ENCODE assay signal across 10 mouse cellular contexts in the genomic region with DNA sequence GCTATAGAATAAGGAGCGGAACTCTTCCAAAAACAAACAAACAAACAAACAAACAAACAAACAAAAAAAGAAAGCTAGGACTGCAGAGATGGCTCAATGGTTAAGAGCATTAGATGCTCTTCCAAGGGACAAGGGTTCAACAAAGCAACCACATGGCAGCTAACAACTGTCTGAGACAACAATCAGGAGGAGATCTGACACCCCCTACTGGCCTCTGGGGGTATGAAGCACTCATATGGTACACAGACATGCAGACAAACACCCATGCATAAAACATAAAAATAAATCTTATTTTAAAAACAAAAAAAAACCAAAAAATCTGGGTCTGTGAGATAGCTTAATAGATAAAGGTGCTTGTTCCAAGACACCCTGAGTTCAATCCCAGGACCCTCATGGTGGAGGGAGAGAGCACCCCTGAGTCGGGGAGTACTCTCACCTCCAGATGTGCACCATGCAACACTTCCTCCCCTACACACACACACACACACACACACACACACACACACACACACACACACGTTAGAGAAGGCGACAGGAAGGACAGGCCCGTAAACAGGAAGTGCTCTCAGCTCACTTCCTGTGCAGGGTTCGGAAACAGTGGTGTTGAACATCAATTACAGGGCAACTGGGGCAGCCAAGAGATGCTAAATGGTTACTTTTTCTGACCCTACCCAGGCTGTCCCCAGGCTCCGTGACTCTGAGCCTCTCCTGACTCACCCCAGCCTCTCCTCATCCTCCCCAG. TPM values are rescaled to one million over a fixed set of nuclear protein-coding genes. Genes with fewer than 3 reads are reported as not detected.
DNase-seq lines count a peak whose midpoint lies in the region; ATAC-seq and TF ChIP-seq lines count a peak whose summit lies in the region.
"Had no signal": no experiment of that assay in that cellular context is flagged by ENCODE, and none has a peak within 500 bp of the region (broad histone marks: within the 10 kb centered on the region; RNA-seq: fewer than 3 reads in every experiment).

No protein-coding gene starts in this region.

- ATAC-seq in hindbrain, embryonic 15.5 days (ENCODE audit: low FRiP score, low read depth) = no peak
- no peak for ATAC-seq in hindbrain, embryonic 12.5 days (ENCODE audit: low FRiP score)
- ATAC-seq in kidney, postnatal 0 days (replicated peaks; ENCODE audit: low FRiP score, low read depth) = no peak
- peak; percentile 61 for ATAC-seq in neutrophil, adult 5-6 weeks (ENCODE audit: extremely low read depth, insufficient number of reproducible peaks, low FRiP score, poor library complexity, severe bottlenecking)

- H3K4me3 ChIP-seq in hindbrain, embryonic 15.5 days = no peak overlapping the region
- H3K4me3 ChIP-seq in hindbrain, embryonic 12.5 days = no peak overlapping the region
- H3K4me3 ChIP-seq in MEL (ENCODE audit: control insufficient read depth in 1 of 2, insufficient read depth in 1 of 2, low read depth in 2 of 2, low read length in 2 of 2) = no peak overlapping the region
- no peak overlapping the region for H3K4me3 ChIP-seq in kidney, postnatal 0 days (replicated peaks; ENCODE audit: low read depth, low read length)
- H3K4me3 ChIP-seq: heart, embryonic 15.5 days; midbrain, embryonic 12.5 days had no signal

- H3K9ac ChIP-seq in hindbrain, embryonic 15.5 days = no peak overlapping the region
- H3K9ac ChIP-seq in hindbrain, embryonic 12.5 days = no peak overlapping the region
- no peak overlapping the region for H3K9ac ChIP-seq in MEL (ENCODE audit: control insufficient read depth, low read depth, low read length, poor library complexity, severe bottlenecking)
- H3K9ac ChIP-seq in kidney, postnatal 0 days (ENCODE audit: low read depth, low read length) = no peak overlapping the region
- H3K9ac ChIP-seq: heart, embryonic 15.5 days; midbrain, embryonic 12.5 days had no signal

- peak overlapping the region; percentile 40 for H3K27ac ChIP-seq in hindbrain, embryonic 15.5 days (replicated peaks)
- no peak overlapping the region for H3K27ac ChIP-seq in hindbrain, embryonic 12.5 days
- no peak overlapping the region for H3K27ac ChIP-seq in MEL (ENCODE audit: control insufficient read depth, low read depth, low read length)
- peak overlapping the region; percentile 57 for H3K27ac ChIP-seq in kidney, postnatal 0 days
- H3K27ac ChIP-seq: midbrain, embryonic 12.5 days had no signal

- no peaks in the 10 kb centered on the region for H3K27me3 ChIP-seq in hindbrain, embryonic 15.5 days
- no peaks in the 10 kb centered on the region for H3K27me3 ChIP-seq in hindbrain, embryonic 12.5 days
- H3K27me3 ChIP-seq in MEL (ENCODE audit: control insufficient read depth in 1 of 2, insufficient read depth in 2 of 2, low read length in 2 of 2) = no peaks in the 10 kb centered on the region
- H3K27me3 ChIP-seq in kidney, postnatal 0 days (ENCODE audit: insufficient read depth, low read length) = no peaks in the 10 kb centered on the region
- H3K27me3 ChIP-seq: heart, embryonic 15.5 days; midbrain, embryonic 12.5 days had no signal

- TF ChIP-seq POLR2A in MEL (IDR thresholded peaks at IDR 0.05; ENCODE audit: control insufficient read depth in 1 of 2, insufficient read depth in 1 of 2, low read depth in 1 of 2, low read length in 2 of 2, poor library complexity in 1 of 2) = no peak

- peaks cover 45% of the 10 kb centered on the region for H3K4me1 ChIP-seq in hindbrain, embryonic 15.5 days (replicated peaks)
- H3K4me1 ChIP-seq in hindbrain, embryonic 12.5 days = peaks cover 31% of the 10 kb centered on the region
- H3K4me1 ChIP-seq in MEL (ENCODE audit: control insufficient read depth in 1 of 2, insufficient read depth in 2 of 2, low read length in 2 of 2) = peaks cover 0 to 1% of the 10 kb centered on the region in 2 experiments; a peak in 1 of 4 replicates
- 0 out of 2 replicates have a peak, but pooled peaks cover 6% of the 10 kb centered on the region for H3K4me1 ChIP-seq in kidney, postnatal 0 days (replicated peaks; ENCODE audit: insufficient read depth, low read length)

- no peak for TF ChIP-seq EP300 in MEL (IDR thresholded peaks at IDR 0.05; ENCODE audit: low read depth in 1 of 2, low read length in 2 of 2)

- H3K9me3 ChIP-seq in hindbrain, embryonic 15.5 days = no peaks in the 10 kb centered on the region
- H3K9me3 ChIP-seq in hindbrain, embryonic 12.5 days (replicated peaks) = no peaks in the 10 kb centered on the region
- H3K9me3 ChIP-seq in MEL (replicated peaks; ENCODE audit: insufficient read depth, low read length) = no peaks in the 10 kb centered on the region
- H3K9me3 ChIP-seq in kidney, postnatal 0 days (replicated peaks; ENCODE audit: low read length) = no peaks in the 10 kb centered on the region
- H3K9me3 ChIP-seq: heart, embryonic 15.5 days; midbrain, embryonic 12.5 days had no signal

- DNase-seq in MEL (ENCODE audit: low read depth, low spot score) = peak; percentile 30
- DNase-seq in kidney, postnatal 0 days (ENCODE audit: low spot score) = no peak
- DNase-seq in urinary bladder, postnatal 10 days (ENCODE audit: low spot score) = no peak
- DNase-seq in embryo, embryonic 10.5 days (ENCODE audit: low spot score) = no peak
- no peak for DNase-seq in gastrocnemius, adult 18-20 months (ENCODE audit: low spot score)

- H3K36me3 ChIP-seq in hindbrain, embryonic 15.5 days = peaks cover 43% of the 10 kb centered on the region
- peaks cover 77% of the 10 kb centered on the region for H3K36me3 ChIP-seq in hindbrain, embryonic 12.5 days
- no peaks in the 10 kb centered on the region for H3K36me3 ChIP-seq in MEL (ENCODE audit: control insufficient read depth in 1 of 2, insufficient read depth in 2 of 2, low read length in 2 of 2)
- peaks cover 35% of the 10 kb centered on the region for H3K36me3 ChIP-seq in kidney, postnatal 0 days (ENCODE audit: insufficient read depth, low read length)

- H3K79me2 ChIP-seq in MEL (ENCODE audit: control insufficient read depth, insufficient read depth, low read length, poor library complexity) = no peaks in the 10 kb centered on the region

- TF ChIP-seq RAD21 in MEL (IDR thresholded peaks at IDR 0.05; ENCODE audit: low read depth, low read length) = no peak

- WGBS in hindbrain, embryonic 15.5 days = 81% methylated on average over 7 of the region's 7 CpGs
- 94% methylated on average over 7 of the region's 7 CpGs for WGBS in hindbrain, embryonic 12.5 days
- WGBS in kidney, postnatal 0 days = 70% methylated on average over 7 of the region's 7 CpGs

- peak; percentile 20 to 29 (median 24); a peak in 3 of 6 replicates for TF ChIP-seq CTCF in MEL (IDR thresholded peaks at IDR 0.05 in 2 of 3, conservative IDR thresholded peaks at IDR 0.05 in 1 of 3; ENCODE audit: control insufficient read depth in 1 of 3, insufficient read depth in 1 of 3, low read depth in 2 of 3, low read length in 3 of 3, poor library complexity in 1 of 3, severe bottlenecking in 1 of 3)
- TF ChIP-seq CTCF in kidney, postnatal 0 days (IDR thresholded peaks at IDR 0.05; ENCODE audit: low read depth) = no peak

- no peak overlapping the region for H3K4me2 ChIP-seq in hindbrain, embryonic 15.5 days
- H3K4me2 ChIP-seq in hindbrain, embryonic 12.5 days (replicated peaks) = no peak overlapping the region
- no peak overlapping the region for H3K4me2 ChIP-seq in kidney, postnatal 0 days (ENCODE audit: low read length)
- H3K4me2 ChIP-seq: heart, embryonic 15.5 days; midbrain, embryonic 12.5 days had no signal

TF ChIP-seq in MEL, 35 proteins besides CTCF, POLR2A, EP300 and RAD21:
- TF ChIP-seq GATA1 (IDR thresholded peaks at IDR 0.05; ENCODE audit: low read depth, low read length) = 0 out of 2 replicates have a peak, but pooled peaks have one; percentile 3
- no peak for TF ChIP-seq ZNF384 (IDR thresholded peaks at IDR 0.05; ENCODE audit: low read depth, low read length)

RNA-seq across cellular contexts. Expression of a gene that starts 12.3 kb away (rescaled TPM):
- 84.6 and 85.2 TPM in 2 replicates for polyA plus RNA-seq in hindbrain, embryonic 15.5 days (2015; fragmentation: Nextera tagmentation; extraction: Ambion mirVana)
- 83.7 and 98.3 TPM in 2 replicates for polyA plus RNA-seq in hindbrain, embryonic 12.5 days (2016; fragmentation: Nextera tagmentation; extraction: Ambion mirVana)
- 4.6 and 5.9 TPM in 2 replicates for total RNA-seq in MEL (2012; rRNA removed)
- polyA plus RNA-seq in MEL (2012; ENCODE audit: insufficient read depth in 1 of 2, insufficient read length in 2 of 2, low read depth in 1 of 2, low replicate concordance in 2 of 2, missing spikeins in 1 of 2) = 10 to 100 TPM in 1 of 2 experiments, not detected in 1; 35.7 TPM
- polyA plus RNA-seq in kidney, postnatal 0 days (2015; fragmentation: Nextera tagmentation; extraction: Ambion mirVana) = 21.7 and 25.3 TPM in 2 replicates
- total RNA-seq in neutrophil, adult 5-6 weeks (2017) = 54.6 and 59.8 TPM in 2 replicates
- total RNA-seq in gastrocnemius, adult 18-20 months (2021) = 1 to 10 TPM; 4.1 to 5.4 TPM

RNA-seq across cellular contexts. Expression of a gene that starts 29.4 kb away (rescaled TPM):
- 28.4 and 28.8 TPM in 2 replicates for polyA plus RNA-seq in hindbrain, embryonic 15.5 days (2015; fragmentation: Nextera tagmentation; extraction: Ambion mirVana)
- 23.8 and 27.6 TPM in 2 replicates for polyA plus RNA-seq in hindbrain, embryonic 12.5 days (2016; fragmentation: Nextera tagmentation; extraction: Ambion mirVana)
- total RNA-seq in MEL (2012; rRNA removed) = 8.6 and 14.1 TPM in 2 replicates
- 10 to 100 TPM in 1 of 2 experiments, not detected in 1; 11.2 TPM for polyA plus RNA-seq in MEL (2012; ENCODE audit: insufficient read depth in 1 of 2, insufficient read length in 2 of 2, low read depth in 1 of 2, low replicate concordance in 2 of 2, missing spikeins in 1 of 2)
- polyA plus RNA-seq in kidney, postnatal 0 days (2015; fragmentation: Nextera tagmentation; extraction: Ambion mirVana) = 28.8 and 33.4 TPM in 2 replicates
- total RNA-seq in neutrophil, adult 5-6 weeks (2017) = 229 and 273 TPM in 2 replicates
- total RNA-seq in gastrocnemius, adult 18-20 months (2021) = 1 to 10 TPM; 3.3 to 3.5 TPM

Comparison
In these comparisons a context has a peak if more than half of its experiments do, and no peak if none do; other contexts are left out.
1. H3K27ac ChIP-seq: peak in hindbrain, embryonic 15.5 days (single experiment) and kidney, postnatal 0 days (single experiment); none in hindbrain, embryonic 12.5 days (single experiment) and MEL (single experiment).